Mouse (Mus musculus) ovary, postnatal 14 days (tissue): ENCODE data around the gene 2610001J05Rik.
"Not testable (repeated sequence)": the region's sequence is repeated elsewhere in the genome, so short reads cannot be mapped to it uniquely, and the experiment has no call there.

Experiments
- DNase-seq: peaks from one replicate; pipeline ENCODE4 v3.0.0; 2022; ENCODE audit warnings: low spot score

2610001J05Rik gene

GRCm38 (mm10) chr6:13870919-13871624 lies at the start of gene 2610001J05Rik:
Gene 2610001J05Rik, minus strand, starts transcription at chr6:13871518.
- DNase-seq = peak; percentile 72

GRCm38 (mm10) chr6:13909762-13910537 lies 38.6 kb upstream of the 2610001J05Rik start:
- no peak for DNase-seq

- DNase-seq = no peak
Measured at GRCm38 (mm10) chr6:13902941-13903627, 31.8 kb upstream of the 2610001J05Rik start.

GRCm38 (mm10) chr6:13884877-13885592 lies 13.7 kb upstream of the 2610001J05Rik start:
- no peak for DNase-seq

GRCm38 (mm10) chr6:13882919-13883318 lies 11.6 kb upstream of the 2610001J05Rik start:
- DNase-seq = no peak

GRCm38 (mm10) chr6:13873959-13874358 lies 2.6 kb upstream of the 2610001J05Rik start:
- DNase-seq = no peak

GRCm38 (mm10) chr6:13872076-13872475 lies 758 bp upstream of the 2610001J05Rik start:
- no peak for DNase-seq

GRCm38 (mm10) chr6:13871625-13871958 lies 274 bp upstream of the 2610001J05Rik start:
- DNase-seq = no peak

GRCm38 (mm10) chr6:13870289-13870741 lies 1.0 kb downstream of the 2610001J05Rik start:
- no peak for DNase-seq

GRCm38 (mm10) chr6:13860596-13860995 lies 10.7 kb downstream of the 2610001J05Rik start:
- no peak for DNase-seq

GRCm38 (mm10) chr6:13859877-13860585 lies 11.3 kb downstream of the 2610001J05Rik start:
- no peak for DNase-seq

- no peak for DNase-seq
Measured at GRCm38 (mm10) chr6:13854230-13854629, 17.1 kb downstream of the 2610001J05Rik start.

- DNase-seq = no peak
Measured at GRCm38 (mm10) chr6:13853244-13853643, 18.1 kb downstream of the 2610001J05Rik start.

GRCm38 (mm10) chr6:13846031-13846430 lies 25.3 kb downstream of the 2610001J05Rik start:
- DNase-seq = not testable (repeated sequence)

GRCm38 (mm10) chr6:13839345-13840054 lies 31.8 kb downstream of the 2610001J05Rik start, which contains the start of gene Gpr85:
Gene Gpr85, minus strand, starts transcription at chr6:13839942.
- no peak for DNase-seq

- peak; percentile 51 for DNase-seq
Measured at GRCm38 (mm10) chr6:13838677-13839344, 32.5 kb downstream of the 2610001J05Rik start.

- DNase-seq = no peak
Measured at GRCm38 (mm10) chr6:13837916-13838676, 33.2 kb downstream of the 2610001J05Rik start.

GRCm38 (mm10) chr6:13836967-13837570 lies 34.2 kb downstream of the 2610001J05Rik start:
- no peak for DNase-seq
